Mouse (Mus musculus) G1E (cell line): Measurements from ENCODE around the gene Pts.

Source experiments
- CTCF ChIP-seq: IDR thresholded peaks from 2 replicates; pipeline ENCODE4 v1.5.1; 2012; ENCODE audit warnings: low read depth, low read length, inconsistent platforms, mixed read lengths
- GATA1 ChIP-seq: IDR thresholded peaks from 2 replicates; pipeline ENCODE4 v1.6.1; 2012; ENCODE audit warnings: borderline replicate concordance, low read length, inconsistent platforms, mixed read lengths
- GATA2 ChIP-seq: IDR thresholded peaks from 2 replicates; pipeline ENCODE4 v1.6.1; 2012; ENCODE audit warnings: low read depth, low read length, inconsistent platforms, borderline replicate concordance
- POLR2AphosphoS5 ChIP-seq: IDR thresholded peaks from 2 replicates; pipeline ENCODE4 v1.6.1; 2012; ENCODE audit warnings: low read depth, low read length, inconsistent platforms; ENCODE audit not compliant: insufficient replicate concordance
- TAL1 ChIP-seq: conservative IDR thresholded peaks from 2 replicates; pipeline ENCODE4 v1.6.1; 2012; ENCODE audit warnings: low read depth, low read length, inconsistent platforms, mixed read lengths

- TF ChIP-seq CTCF (no peak), GATA1 (no peak), TAL1 (no peak), GATA2 (no peak), POLR2AphosphoS5 (no peak)
These were observed 4.8 kb upstream of the Pts start for GRCm38 (mm10) chr9:50533328-50533727.
